Mouse (Mus musculus) midbrain, embryonic 14.5 days (tissue): ENCODE results near the gene Me3. TPM values are rescaled to one million over a fixed set of nuclear protein-coding genes. Genes with fewer than 3 reads are reported as not detected.

Experiments used
- ATAC-seq: fragments of 200-750 bp; cut with Nextera tagmentation; 2 replicates; pipeline ENCODE4 v1.8.0; 2017; ENCODE audit warnings: moderate number of reproducible peaks, moderate library complexity; ENCODE audit not compliant: low FRiP score, low TSS enrichment
- DNase-seq: peaks from one replicate; pipeline ENCODE4 v3.0.0-alpha.2; 2015
- H3K27ac ChIP-seq: fragments of 300-500 bp; sonication (generic); replicated peaks from 2 replicates; pipeline ENCODE4 v1.5.1; 2014; ENCODE audit warnings: mild to moderate bottlenecking, low read depth, low read length, moderate library complexity
- H3K27me3 ChIP-seq: fragments of 300-500 bp; sonication (generic); 2 replicates; pipeline ENCODE4 v1.6.1; 2014; ENCODE audit warnings: low read length, control low read depth, mixed read lengths; ENCODE audit not compliant: control insufficient read depth, insufficient read depth
- H3K36me3 ChIP-seq: fragments of 300-500 bp; sonication (generic); 2 replicates; pipeline ENCODE4 v1.6.1; 2014; ENCODE audit warnings: low read length, control low read depth; ENCODE audit not compliant: control insufficient read depth, insufficient read depth
- H3K4me1 ChIP-seq: fragments of 300-500 bp; sonication (generic); 2 replicates; pipeline ENCODE4 v1.6.1; 2014; ENCODE audit warnings: mild to moderate bottlenecking, antibody characterized with exemption, low read length, control low read depth; ENCODE audit not compliant: control insufficient read depth, insufficient read depth
- H3K4me2 ChIP-seq: fragments of 300-500 bp; sonication (generic); 2 replicates; pipeline ENCODE4 v1.6.1; 2014; ENCODE audit warnings: mild to moderate bottlenecking, low read length, moderate library complexity
- H3K4me3 ChIP-seq: fragments of 300-500 bp; sonication (generic); replicated peaks from 2 replicates; pipeline ENCODE4 v1.5.1; 2014; ENCODE audit warnings: low read depth, low read length
- H3K9ac ChIP-seq: fragments of 300-500 bp; sonication (generic); replicated peaks from 2 replicates; pipeline ENCODE4 v1.6.1; 2014; ENCODE audit warnings: mild to moderate bottlenecking, low read length, moderate library complexity
- H3K9me3 ChIP-seq: fragments of 300-500 bp; sonication (generic); 2 replicates; pipeline ENCODE4 v1.6.1; 2016; ENCODE audit warnings: low read length, control low read depth, mixed read lengths; ENCODE audit not compliant: control insufficient read depth
- WGBS: fragments of 180-500 bp; shearing (Covaris S2); extraction: QIAGEN DNeasy Blood & Tissue Kit; methylation state at CpG from one replicate; pipeline ENCODE4 v1.1.7; 2014; 5-methylcytosine and 5-hydroxymethylcytosine counted together
- polyA plus RNA-seq: library from polyadenylated mRNA; unstranded; fragments of >200 nt; fragmentation: Nextera tagmentation; extraction: Ambion mirVana; gene quantifications from 2 replicates; pipeline ENCODE4 v1.2.1, GENCODE M21; 2014

Me3 gene
- polyA plus RNA-seq, 1 experiment from 2014 or later: 5.9 TPM

DNA sequence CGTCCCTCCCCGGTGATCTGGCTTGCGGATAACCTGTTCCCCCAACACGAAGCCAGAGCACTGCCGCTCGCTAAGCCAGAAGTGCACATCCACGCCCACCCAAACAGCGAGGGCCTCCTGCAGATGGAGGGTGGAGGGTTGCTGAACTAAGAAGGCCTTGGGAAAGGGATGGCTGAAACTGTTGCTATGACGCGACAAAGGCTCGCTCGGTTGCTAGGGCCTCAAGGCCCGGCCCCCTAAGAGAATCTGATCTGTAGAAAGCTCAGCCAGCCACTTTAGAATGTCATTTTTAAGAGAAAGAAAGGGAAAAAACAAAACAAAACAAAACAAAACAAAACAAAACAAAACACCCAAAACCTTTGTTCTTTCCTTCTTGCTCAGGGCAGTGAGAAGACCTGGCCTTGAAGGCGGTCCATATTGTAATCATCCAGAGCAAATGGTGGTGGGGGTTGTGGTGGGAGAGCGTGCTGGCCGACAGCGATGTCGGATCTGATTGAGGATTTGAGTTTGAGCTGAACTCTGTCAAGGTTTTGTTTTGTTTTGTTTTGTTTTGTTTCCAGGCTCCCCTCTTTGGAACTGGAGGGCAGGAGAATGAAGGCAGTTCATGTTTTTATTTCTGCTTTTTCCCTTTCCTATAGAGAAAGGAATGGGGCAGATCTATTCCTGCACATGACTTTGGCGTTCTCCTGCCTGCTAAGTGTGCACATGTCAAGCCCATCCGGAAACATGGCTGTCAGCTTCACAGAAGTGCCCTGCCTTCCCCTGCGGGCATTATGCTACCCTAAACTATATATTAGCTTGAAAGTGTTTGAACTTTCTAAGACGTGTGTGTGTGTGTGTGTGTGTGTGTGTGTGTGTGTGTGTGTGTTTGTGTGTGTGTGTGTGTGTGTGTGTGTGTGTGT is 271.5 kb downstream of the Me3 start, which contains the start of gene Ccdc81:
Gene Ccdc81, minus strand, starts transcription at position 188 of the 902 bp plus-strand sequence.
- H3K9ac ChIP-seq: no peak within 1 kb of the TSS
- no peaks in the 10 kb centered on the region for H3K9me3 ChIP-seq
- H3K4me2 ChIP-seq: peak within 1 kb of the TSS; percentile 36
- H3K4me1 ChIP-seq: peaks cover 6% of the 10 kb centered on the region; the same call in 1 of the 2 replicates
- H3K4me3 ChIP-seq: no peak within 1 kb of the TSS
- H3K27ac ChIP-seq: no peak within 1 kb of the TSS
- peak; percentile 71; the same call in 1 of the 2 replicates for ATAC-seq
- no peaks in the 10 kb centered on the region for H3K27me3 ChIP-seq
- DNase-seq: peak; percentile 65
- H3K36me3 ChIP-seq: no peaks in the 10 kb centered on the region
- 19% methylated on average over 22 of the region's 22 CpGs for WGBS

Other genes with a start within 250 kb of the Me3 start
- gene Tmem135, start 228.2 kb upstream of the Me3 start, polyA plus RNA-seq: 24.0 and 26.4 TPM in 2 replicates
- gene Fzd4, start 228.0 kb upstream of the Me3 start, polyA plus RNA-seq: 1.4 and 2.6 TPM in 2 replicates
- 6.5 and 12.3 TPM in 2 replicates for gene Prss23, start 105.2 kb upstream of the Me3 start, polyA plus RNA-seq